Mouse (Mus musculus): ENCODE results near the gene Fdx1l. TPM values are rescaled to one million over a fixed set of nuclear protein-coding genes. Genes with fewer than 3 reads are reported as not detected.

Gene Fdx1l
- polyA plus RNA-seq, 1 experiment from 2014 or later = 51.1 TPM

DNA sequence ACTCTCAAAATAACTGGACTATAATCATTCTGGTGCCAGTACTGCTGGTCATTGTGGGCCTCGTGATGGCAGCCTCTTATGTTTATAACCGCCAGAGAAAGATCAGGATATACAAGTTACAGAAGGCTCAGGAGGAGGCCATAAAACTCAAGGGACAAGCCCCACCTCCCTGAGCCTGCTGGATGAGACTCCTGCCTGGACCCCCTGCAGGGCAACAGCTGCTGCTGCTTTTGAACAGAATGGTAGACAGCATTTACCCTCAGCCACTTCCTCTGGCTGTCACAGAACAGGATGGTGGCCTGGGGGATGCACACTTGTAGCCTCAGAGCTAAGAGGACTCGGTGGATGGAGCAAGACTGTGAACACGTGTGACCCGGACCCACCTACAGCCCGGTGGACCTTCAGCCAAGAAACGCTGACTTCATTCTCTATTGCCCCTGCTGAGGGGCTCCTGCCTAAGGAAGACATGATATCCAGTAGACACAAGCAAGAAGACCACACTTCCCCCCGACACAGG, 45.6 kb downstream of the Fdx1l start:
- no peak overlapping the region for H3K9ac ChIP-seq
- no peak overlapping the region for H3K27ac ChIP-seq (replicated peaks)
- H3K9me3 ChIP-seq = no peaks in the 10 kb centered on the region
- no peak for ATAC-seq (ENCODE audit: extremely low read depth, insufficient number of reproducible peaks, low FRiP score, low TSS enrichment)
- H3K4me1 ChIP-seq = peaks cover 41% of the 10 kb centered on the region
- H3K36me3 ChIP-seq = no peaks in the 10 kb centered on the region
- H3K4me2 ChIP-seq = no peak overlapping the region
- peaks cover 63% of the 10 kb centered on the region for H3K27me3 ChIP-seq (replicated peaks)
- 56% methylated on average over 8 of the region's 8 CpGs for WGBS
- H3K4me3 ChIP-seq = no peak overlapping the region

GRCm38 (mm10) chr9:21026849-21027248, 46.6 kb downstream of the Fdx1l start:
- no peak overlapping the region for H3K9ac ChIP-seq
- peaks cover 53% of the 10 kb centered on the region for H3K27me3 ChIP-seq (replicated peaks)
- WGBS = 74% methylated on average over 12 of the region's 12 CpGs
- H3K4me3 ChIP-seq = no peak overlapping the region
- peaks cover 31% of the 10 kb centered on the region for H3K4me1 ChIP-seq
- no peak for ATAC-seq (ENCODE audit: extremely low read depth, insufficient number of reproducible peaks, low FRiP score, low TSS enrichment)
- H3K36me3 ChIP-seq = no peaks in the 10 kb centered on the region
- H3K9me3 ChIP-seq = no peaks in the 10 kb centered on the region
- H3K4me2 ChIP-seq = no peak overlapping the region
- no peak overlapping the region for H3K27ac ChIP-seq (replicated peaks)

- H3K9me3 ChIP-seq = no peaks in the 10 kb centered on the region
- WGBS = 60% methylated on average over 19 of the region's 19 CpGs
- no peak overlapping the region for H3K4me2 ChIP-seq
- H3K27me3 ChIP-seq (replicated peaks) = peaks cover 45% of the 10 kb centered on the region
- peaks cover 16% of the 10 kb centered on the region for H3K4me1 ChIP-seq
- H3K27ac ChIP-seq (replicated peaks) = no peak overlapping the region
- H3K4me3 ChIP-seq = no peak overlapping the region
- H3K36me3 ChIP-seq = no peaks in the 10 kb centered on the region
- 0 out of 2 replicates have a peak overlapping the region, but pooled peaks have one; percentile 3 for H3K9ac ChIP-seq
- ATAC-seq (ENCODE audit: extremely low read depth, insufficient number of reproducible peaks, low FRiP score, low TSS enrichment) = no peak
These were observed 48.1 kb downstream of the Fdx1l start for GRCm38 (mm10) chr9:21025258-21025810.

DNA sequence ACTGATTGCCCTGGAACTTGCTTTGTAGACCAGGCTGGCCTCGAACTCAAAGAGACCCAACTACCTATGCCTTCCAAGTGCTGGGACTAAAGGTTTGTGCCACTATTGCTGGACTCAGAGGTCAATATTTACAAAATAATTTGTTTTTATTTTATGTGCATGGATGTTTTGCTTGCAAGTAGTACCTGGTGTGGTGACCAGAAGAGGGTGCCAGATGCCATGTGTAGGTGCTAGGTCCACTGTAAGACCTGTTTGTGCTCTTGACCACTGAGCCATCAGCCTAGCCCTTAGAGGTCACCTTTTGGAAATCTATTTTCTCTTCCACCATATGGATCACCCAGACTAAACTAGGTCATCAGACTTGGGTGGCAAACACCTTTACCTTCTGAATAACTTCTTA, 50.7 kb downstream of the Fdx1l start:
- no peaks in the 10 kb centered on the region for H3K9me3 ChIP-seq
- H3K4me3 ChIP-seq = no peak overlapping the region
- ATAC-seq (ENCODE audit: extremely low read depth, insufficient number of reproducible peaks, low FRiP score, low TSS enrichment) = no peak
- peaks cover 44% of the 10 kb centered on the region for H3K27me3 ChIP-seq (replicated peaks)
- no peak overlapping the region for H3K9ac ChIP-seq
- H3K4me2 ChIP-seq = no peak overlapping the region
- no peaks in the 10 kb centered on the region for H3K36me3 ChIP-seq
- 71% methylated on average over 1 of the region's 1 CpGs for WGBS
- H3K4me1 ChIP-seq = no peaks in the 10 kb centered on the region
- H3K27ac ChIP-seq (replicated peaks) = no peak overlapping the region

DNA sequence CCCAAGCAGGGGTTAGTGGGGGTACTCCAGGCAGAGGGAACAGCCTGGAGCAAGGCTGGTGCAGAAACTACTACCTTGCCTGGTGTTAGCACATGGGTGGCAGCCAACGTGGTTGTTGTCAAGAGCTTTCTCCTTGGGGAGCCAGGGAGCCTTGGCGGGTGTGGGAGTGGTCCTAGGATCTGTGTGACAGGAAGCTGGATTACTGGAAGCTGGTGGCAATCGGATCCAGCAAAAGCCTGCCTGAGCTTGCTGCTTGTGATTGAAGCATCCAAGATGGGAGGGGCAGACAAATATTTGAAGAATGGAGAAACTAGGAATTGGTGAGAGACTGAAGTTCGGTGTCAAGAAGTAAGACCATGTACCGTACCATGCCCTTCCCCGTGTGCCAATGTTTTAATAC, 51.1 kb downstream of the Fdx1l start:
- Histone ChIP-seq H3K4me1 (no peaks in the 10 kb centered on the region), H3K27ac (replicated peaks) (no peak overlapping the region), H3K9me3 (no peaks in the 10 kb centered on the region), H3K9ac (no peak overlapping the region), H3K4me2 (no peak overlapping the region), H3K36me3 (no peaks in the 10 kb centered on the region), H3K4me3 (no peak overlapping the region), H3K27me3 (replicated peaks) (peaks cover 44% of the 10 kb centered on the region)
- ATAC-seq (ENCODE audit: extremely low read depth, insufficient number of reproducible peaks, low FRiP score, low TSS enrichment) = no peak
- WGBS = 50% methylated on average over 6 of the region's 6 CpGs

GRCm38 (mm10) chr9:21021363-21021762, 52.1 kb downstream of the Fdx1l start:
- Histone ChIP-seq H3K27ac (replicated peaks) (no peak overlapping the region), H3K27me3 (replicated peaks) (peaks cover 44% of the 10 kb centered on the region), H3K4me1 (peaks cover 5% of the 10 kb centered on the region; the same call in 1 of the 2 replicates), H3K36me3 (no peaks in the 10 kb centered on the region), H3K4me2 (no peak overlapping the region), H3K9me3 (no peaks in the 10 kb centered on the region), H3K9ac (no peak overlapping the region), H3K4me3 (no peak overlapping the region)
- ATAC-seq (ENCODE audit: extremely low read depth, insufficient number of reproducible peaks, low FRiP score, low TSS enrichment) = no peak
- 73% methylated on average over 3 of the region's 3 CpGs for WGBS

DNA sequence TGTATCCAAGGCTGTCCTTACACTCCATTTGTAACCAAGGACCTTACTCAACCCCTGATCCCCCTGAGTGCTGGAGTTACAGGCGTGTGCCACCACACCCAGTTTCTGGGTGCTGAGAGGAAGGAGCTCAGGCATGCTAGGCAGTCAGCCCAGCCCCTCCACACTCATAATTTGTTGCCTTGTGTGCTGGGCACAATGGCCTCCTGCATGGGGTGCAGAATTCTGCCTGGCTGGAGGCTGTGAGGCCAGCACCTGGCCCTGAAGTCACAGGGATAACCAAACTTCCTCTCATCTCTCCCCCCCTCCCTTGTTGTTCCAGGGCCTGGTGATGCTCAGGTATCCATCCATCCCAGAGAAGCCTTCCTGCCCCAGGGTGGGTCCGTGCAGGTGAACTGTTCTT, 54.8 kb downstream of the Fdx1l start:
- Histone ChIP-seq H3K4me1 (peaks cover 21% of the 10 kb centered on the region), H3K27ac (replicated peaks) (no peak overlapping the region), H3K36me3 (no peaks in the 10 kb centered on the region), H3K4me3 (no peak overlapping the region), H3K4me2 (no peak overlapping the region), H3K27me3 (replicated peaks) (peaks cover 61% of the 10 kb centered on the region), H3K9me3 (no peaks in the 10 kb centered on the region), H3K9ac (no peak overlapping the region)
- WGBS = 58% methylated on average over 2 of the region's 2 CpGs
- ATAC-seq (ENCODE audit: extremely low read depth, insufficient number of reproducible peaks, low FRiP score, low TSS enrichment) = no peak

MicroRNAs encoded within 50 kb of the gene (microRNA counts, 519-probe panel; counts per million panel counts)
- microRNA mmu-miR-1900 = 4,094 counts per million, percentile 75 among the panel's probes with 10 or more counts

Small RNA genes within 50 kb of the gene (microRNA-seq; reads per million reads assigned to microRNA genes)
- gene Mir1900 (not detected), gene Mir7082 (0.61 reads per million)

Other genes starting within 250 kb of the Fdx1l start
- gene A230050P20Rik, start 205.0 kb downstream of the Fdx1l start, polyA plus RNA-seq (2015; fragmentation: Nextera tagmentation; extraction: Ambion mirVana) = 6.5 and 6.9 TPM in 2 replicates
- 2.5 and 3.1 TPM in 2 replicates for gene Angptl6, start 193.9 kb downstream of the Fdx1l start, polyA plus RNA-seq (2015; fragmentation: Nextera tagmentation; extraction: Ambion mirVana)
- gene Ppan, start 185.4 kb downstream of the Fdx1l start, polyA plus RNA-seq (2015; fragmentation: Nextera tagmentation; extraction: Ambion mirVana) = 40.6 and 41.9 TPM in 2 replicates
- 214 and 249 TPM in 2 replicates for gene Eif3g, start 175.0 kb downstream of the Fdx1l start, polyA plus RNA-seq (2015; fragmentation: Nextera tagmentation; extraction: Ambion mirVana)
- 58.7 and 59.8 TPM in 2 replicates for gene Dnmt1, start 113.7 kb downstream of the Fdx1l start, polyA plus RNA-seq (2015; fragmentation: Nextera tagmentation; extraction: Ambion mirVana)
- 19.4 and 21.9 TPM in 2 replicates for gene S1pr2, start 96.8 kb downstream of the Fdx1l start, polyA plus RNA-seq (2015; fragmentation: Nextera tagmentation; extraction: Ambion mirVana)
- 124 and 139 TPM in 2 replicates for gene Mrpl4, start 70.9 kb downstream of the Fdx1l start, polyA plus RNA-seq (2015; fragmentation: Nextera tagmentation; extraction: Ambion mirVana)
- 11.6 and 11.9 TPM in 2 replicates for gene Icam1, start 57.6 kb downstream of the Fdx1l start, polyA plus RNA-seq (2015; fragmentation: Nextera tagmentation; extraction: Ambion mirVana)
- 3.1 and 8.3 TPM in 2 replicates for gene Icam4, start 44.2 kb downstream of the Fdx1l start, polyA plus RNA-seq (2015; fragmentation: Nextera tagmentation; extraction: Ambion mirVana)
- gene Icam5, start 41.5 kb downstream of the Fdx1l start, polyA plus RNA-seq (2015; fragmentation: Nextera tagmentation; extraction: Ambion mirVana) = 0.04 and 0.05 TPM in 2 replicates
- 0.51 and 0.87 TPM in 2 replicates for gene Zglp1, start 6.5 kb downstream of the Fdx1l start, polyA plus RNA-seq (2015; fragmentation: Nextera tagmentation; extraction: Ambion mirVana)
- gene Gm49373, start 518 bp downstream of the Fdx1l start, polyA plus RNA-seq (2015; fragmentation: Nextera tagmentation; extraction: Ambion mirVana) = 0.36 and 0.55 TPM in 2 replicates
- gene Gm38431, start 18.4 kb upstream of the Fdx1l start, polyA plus RNA-seq (2015; fragmentation: Nextera tagmentation; extraction: Ambion mirVana) = 1.6 and 1.7 TPM in 2 replicates
- 45.2 and 47.3 TPM in 2 replicates for gene Raver1, start 18.4 kb upstream of the Fdx1l start, polyA plus RNA-seq (2015; fragmentation: Nextera tagmentation; extraction: Ambion mirVana)
- gene Tyk2, start 57.6 kb upstream of the Fdx1l start, polyA plus RNA-seq (2015; fragmentation: Nextera tagmentation; extraction: Ambion mirVana) = 13.7 and 14.0 TPM in 2 replicates
- 222 and 230 TPM in 2 replicates for gene Cdc37, start 76.4 kb upstream of the Fdx1l start, polyA plus RNA-seq (2015; fragmentation: Nextera tagmentation; extraction: Ambion mirVana)
- 9.5 and 11.3 TPM in 2 replicates for gene Pde4a, start 92.1 kb upstream of the Fdx1l start, polyA plus RNA-seq (2015; fragmentation: Nextera tagmentation; extraction: Ambion mirVana)
- 51.1 and 52.7 TPM in 2 replicates for gene Keap1, start 165.7 kb upstream of the Fdx1l start, polyA plus RNA-seq (2015; fragmentation: Nextera tagmentation; extraction: Ambion mirVana)
- gene S1pr5, start 174.8 kb upstream of the Fdx1l start, polyA plus RNA-seq (2015; fragmentation: Nextera tagmentation; extraction: Ambion mirVana) = 0.07 and 0.11 TPM in 2 replicates
- 41.6 and 51.4 TPM in 2 replicates for gene Atg4d, start 191.7 kb upstream of the Fdx1l start, polyA plus RNA-seq (2015; fragmentation: Nextera tagmentation; extraction: Ambion mirVana)
- gene Kri1, start 214.4 kb upstream of the Fdx1l start, polyA plus RNA-seq (2015; fragmentation: Nextera tagmentation; extraction: Ambion mirVana) = 12.7 and 13.2 TPM in 2 replicates
- gene Cdkn2d, start 217.8 kb upstream of the Fdx1l start, polyA plus RNA-seq (2015; fragmentation: Nextera tagmentation; extraction: Ambion mirVana) = 80.4 and 101 TPM in 2 replicates
- 1.7 and 2.1 TPM in 2 replicates for gene Ap1m2, start 238.7 kb upstream of the Fdx1l start, polyA plus RNA-seq (2015; fragmentation: Nextera tagmentation; extraction: Ambion mirVana)
- gene Slc44a2, start 247.1 kb upstream of the Fdx1l start, polyA plus RNA-seq (2015; fragmentation: Nextera tagmentation; extraction: Ambion mirVana) = 56.9 and 60.3 TPM in 2 replicates